Mouse (Mus musculus): Measurements from ENCODE around the gene Runx1. TPM values are rescaled to one million over a fixed set of nuclear protein-coding genes. Genes with fewer than 3 reads are reported as not detected.

Gene Runx1
- polyA plus RNA-seq, 1 experiment: 2.0 TPM

DNA sequence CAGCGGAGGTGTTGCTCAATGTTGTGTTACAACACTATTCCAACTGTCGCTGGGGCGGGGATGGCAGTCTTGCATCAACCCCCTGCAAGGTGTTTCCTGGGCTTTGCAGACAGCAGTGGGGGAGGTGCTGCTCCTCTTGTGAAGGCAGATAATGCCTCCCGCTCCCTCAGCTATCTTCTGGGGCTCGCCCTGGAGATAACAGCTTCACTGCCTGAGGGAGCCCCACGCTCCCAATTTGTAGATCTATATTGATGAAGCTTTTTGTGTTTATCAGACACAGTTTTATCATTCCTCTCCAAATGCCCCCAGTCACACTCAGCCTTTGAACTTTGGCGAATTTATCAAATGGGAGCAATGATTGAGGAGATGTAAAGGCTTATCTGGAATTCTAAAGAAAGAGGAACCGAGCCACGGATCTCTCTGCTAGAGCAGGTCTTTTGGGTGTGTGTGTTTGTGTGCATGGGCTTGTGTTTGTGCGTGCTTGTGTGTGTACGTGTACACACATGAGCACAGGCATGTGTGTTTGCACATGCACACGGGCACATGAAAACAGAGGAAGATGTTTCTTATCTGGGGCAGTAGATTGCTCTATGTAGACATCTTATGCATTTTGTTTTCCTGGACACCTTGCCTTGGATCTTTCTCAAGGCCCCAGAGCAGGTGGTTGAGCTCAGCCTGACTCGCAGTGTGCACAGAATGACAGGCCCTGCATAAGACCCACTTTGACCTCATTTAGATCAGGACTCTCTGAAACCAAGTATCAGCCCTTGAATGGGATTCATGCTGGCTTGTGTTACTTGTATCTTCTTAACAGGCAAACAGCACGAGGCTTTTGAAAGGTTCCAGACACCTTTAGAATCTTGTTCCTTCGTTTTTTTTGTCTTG is 110.1 kb downstream of the Runx1 start:
- WGBS: 48% methylated on average over 15 of the region's 15 CpGs
- no peak for DNase-seq (ENCODE audit: low read depth, low spot score)

DNA sequence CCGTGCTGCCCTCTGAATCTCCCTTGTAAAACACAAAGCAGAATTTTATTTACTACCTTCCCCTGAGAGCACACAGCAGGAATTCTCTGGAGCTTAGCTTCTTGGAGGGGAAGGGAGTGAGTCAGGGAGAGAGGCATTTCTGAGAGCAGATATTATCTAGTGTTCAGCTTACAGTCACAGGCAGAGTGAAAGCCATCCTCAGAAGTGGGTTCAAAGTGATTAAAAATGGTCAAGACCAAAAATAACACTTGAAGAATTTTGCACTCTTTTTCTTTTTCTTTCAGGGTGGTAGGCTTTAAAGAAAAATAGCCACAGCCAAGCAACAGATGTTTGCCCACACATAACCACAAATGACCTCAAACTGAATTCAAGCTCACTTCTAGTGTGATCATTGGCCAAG is 115.8 kb downstream of the Runx1 start:
- DNase-seq (ENCODE audit: low read depth, low spot score): no peak
- 31% methylated on average over 1 of the region's 1 CpGs for WGBS

DNA sequence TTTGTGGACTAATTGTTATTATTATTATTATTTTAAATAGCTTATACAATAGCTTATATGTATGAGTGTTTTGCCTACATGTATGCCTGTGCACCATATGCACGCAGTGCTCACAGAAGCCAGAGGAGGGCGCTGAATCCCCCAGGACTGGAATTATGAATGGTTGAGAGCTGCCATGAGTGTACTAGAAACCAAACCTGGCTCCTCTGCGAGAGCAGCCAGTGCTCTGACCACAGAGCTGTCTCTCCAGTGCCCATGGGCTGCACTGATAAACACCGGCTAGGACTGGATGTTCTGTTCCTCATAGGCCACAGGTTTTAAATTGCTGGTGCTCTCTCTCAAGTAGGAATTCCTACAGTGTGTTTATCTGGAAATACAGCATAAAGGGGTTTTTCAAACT is 117.2 kb downstream of the Runx1 start:
- DNase-seq (ENCODE audit: low read depth, low spot score): no peak
- 72% methylated on average over 4 of the region's 4 CpGs for WGBS

DNA sequence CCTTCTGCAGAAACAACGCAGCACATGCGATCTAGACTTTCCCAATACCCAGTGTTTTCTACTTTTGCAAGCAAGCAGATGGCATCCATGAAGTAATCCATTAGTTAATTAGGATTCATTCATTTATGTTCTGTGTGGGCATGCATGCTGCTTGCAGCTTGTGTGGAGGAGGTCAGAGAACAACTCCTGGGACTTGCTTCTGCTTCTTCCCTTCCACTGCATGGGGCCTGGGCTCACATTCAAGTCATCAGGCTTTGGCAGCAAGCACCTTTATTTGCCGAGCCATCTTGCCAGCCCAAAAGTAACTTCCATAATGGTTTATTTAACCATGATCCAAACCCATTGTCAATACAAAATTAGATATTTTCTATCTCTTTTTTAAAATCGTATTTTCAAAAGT is 118.2 kb downstream of the Runx1 start:
- WGBS: 86% methylated on average over 4 of the region's 4 CpGs
- no peak for DNase-seq (ENCODE audit: low read depth, low spot score)

DNA sequence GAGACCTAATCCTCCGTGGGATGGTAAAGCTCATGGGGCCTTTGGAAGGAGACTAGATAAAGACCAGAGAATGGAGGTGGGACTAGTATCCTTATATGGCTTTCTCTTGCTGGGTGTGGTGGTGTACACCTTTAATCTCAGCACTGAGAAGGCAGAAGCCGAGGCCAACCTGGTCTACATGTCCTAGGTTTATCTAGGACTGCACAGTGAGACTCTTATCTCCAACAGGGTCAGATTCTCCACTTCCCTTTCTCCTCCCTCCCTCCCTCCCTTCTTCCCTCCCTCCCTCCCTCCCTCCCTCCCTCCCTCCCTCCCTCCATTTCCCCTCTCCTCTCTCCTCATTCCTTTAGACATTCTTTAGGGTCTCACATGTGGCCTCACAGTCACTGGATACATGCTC is 118.8 kb downstream of the Runx1 start:
- WGBS: 83% methylated on average over 2 of the region's 2 CpGs
- DNase-seq (ENCODE audit: low read depth, low spot score): no peak

DNA sequence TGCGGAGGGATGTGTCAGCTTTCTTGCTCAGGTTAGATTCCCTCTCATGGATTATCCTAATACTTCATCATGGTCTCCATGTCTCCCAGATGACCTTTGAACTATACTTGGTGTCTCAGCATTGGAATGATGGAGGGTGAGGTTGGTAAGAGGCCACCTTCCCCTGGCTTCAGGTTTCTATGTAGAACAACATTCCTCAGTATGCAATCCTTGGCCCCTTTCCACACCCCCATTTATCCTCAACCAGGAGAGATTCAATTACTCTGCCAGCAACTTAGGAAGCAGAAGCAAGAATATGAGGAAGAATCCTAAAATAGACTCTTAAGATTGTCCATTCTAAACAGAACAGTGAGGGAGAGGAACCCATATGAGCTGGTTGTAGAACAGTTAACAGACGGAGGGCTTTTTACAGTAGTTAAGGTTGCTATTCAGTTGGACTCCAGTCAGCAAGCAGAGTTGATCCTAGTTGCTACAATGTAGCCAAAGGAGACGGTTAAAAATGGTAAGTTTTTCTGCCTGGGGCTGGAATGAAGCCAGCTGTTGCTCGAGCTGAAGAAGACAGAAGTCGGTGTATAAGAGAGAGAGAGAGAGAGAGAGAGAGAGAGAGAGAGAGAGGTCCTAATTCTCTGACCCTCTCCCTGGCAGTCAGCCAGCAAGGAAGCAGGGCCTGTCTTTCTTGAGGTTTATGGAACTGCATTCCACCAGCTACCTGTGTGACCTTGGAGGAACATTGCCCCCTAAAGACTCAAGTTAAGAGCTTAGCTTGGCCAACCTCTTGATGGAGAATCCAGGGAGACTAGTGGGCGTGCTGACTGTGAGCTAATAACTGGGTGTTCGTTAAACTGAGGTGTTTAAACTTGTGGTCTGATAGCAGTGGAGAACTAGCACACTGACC is 120.1 kb downstream of the Runx1 start:
- WGBS: 37% methylated on average over 7 of the region's 7 CpGs
- no peak for DNase-seq (ENCODE audit: low read depth, low spot score)

DNA sequence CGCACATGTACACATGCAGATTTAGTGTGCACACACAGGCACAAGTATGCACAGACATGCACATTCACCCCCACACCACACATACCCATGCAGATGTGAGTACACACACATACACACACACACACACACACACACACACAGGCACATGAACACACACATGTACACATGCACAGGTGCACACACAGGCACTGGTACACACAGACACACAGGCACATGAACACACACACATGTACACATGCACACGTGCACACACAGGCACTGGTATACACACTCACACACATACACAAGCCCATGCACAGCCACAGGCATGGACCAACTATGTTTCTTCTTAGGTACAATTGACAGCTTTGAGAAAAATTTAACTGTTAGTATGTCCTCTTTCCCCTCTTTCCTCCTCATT is 122.1 kb downstream of the Runx1 start:
- DNase-seq (ENCODE audit: low read depth, low spot score): no peak
- 97% methylated on average over 2 of the region's 2 CpGs for WGBS

DNA sequence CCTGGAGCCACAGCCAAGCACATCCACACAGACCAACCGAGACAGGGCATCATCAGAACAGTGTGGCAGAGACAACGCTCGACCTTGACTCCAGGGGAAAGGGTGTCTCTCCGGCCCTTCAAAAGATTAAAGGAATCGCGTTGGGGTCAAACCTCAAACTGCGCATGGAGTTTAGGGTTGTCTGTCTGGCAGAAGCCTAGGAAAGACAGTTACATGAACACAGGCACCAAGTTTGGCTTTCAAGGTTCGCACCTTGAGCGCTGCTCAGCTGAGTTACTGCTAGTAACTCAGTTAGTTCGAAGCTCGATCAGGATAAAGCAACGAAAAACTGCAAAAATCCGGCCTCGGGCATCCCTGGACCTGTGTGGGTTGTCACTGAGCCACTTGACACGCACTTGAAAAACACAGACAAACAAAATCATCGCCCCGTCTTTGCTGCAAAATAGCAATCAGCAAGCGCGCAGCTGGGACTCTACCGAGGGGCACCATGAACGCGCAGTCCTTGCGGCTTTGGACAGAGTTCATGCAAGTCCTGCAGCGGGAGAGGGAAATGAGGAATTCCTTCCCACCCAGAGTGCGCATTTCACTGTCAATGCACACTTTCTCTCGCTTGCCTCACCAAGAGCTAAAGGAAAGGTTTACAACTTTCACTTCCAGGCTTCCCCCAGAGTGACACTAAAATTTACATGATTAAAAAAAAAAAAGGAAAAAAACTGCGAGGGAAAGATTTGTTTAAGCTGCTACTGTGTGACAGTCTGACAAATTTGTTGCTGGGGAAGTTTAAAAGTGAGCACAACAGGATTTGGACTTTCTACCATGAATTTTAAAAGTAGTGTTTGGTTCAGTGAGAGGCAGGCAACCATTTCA is 126.2 kb downstream of the Runx1 start:
- 20% methylated on average over 27 of the region's 27 CpGs for WGBS
- no peak for DNase-seq (ENCODE audit: low read depth, low spot score)

DNA sequence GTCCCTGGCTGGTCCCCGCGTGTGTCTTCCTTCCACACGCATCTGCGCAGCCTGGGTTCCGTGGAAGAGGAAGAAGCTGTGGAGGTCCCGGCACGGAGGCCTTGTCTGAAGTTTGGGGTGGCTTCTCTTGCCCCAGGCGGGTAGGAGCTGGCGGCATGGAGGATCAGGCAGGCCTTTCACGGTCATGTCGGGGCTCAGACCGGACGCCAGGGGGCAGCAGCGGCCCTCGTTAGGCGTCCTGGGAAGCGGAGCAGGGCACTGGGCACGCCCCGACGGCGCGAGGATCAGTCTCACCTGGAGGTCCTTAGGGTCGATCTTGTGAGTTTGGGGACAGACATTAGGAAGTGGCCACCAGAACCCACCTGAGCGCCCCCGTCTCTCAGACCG is 127.3 kb downstream of the Runx1 start:
- no peak for DNase-seq (ENCODE audit: low read depth, low spot score)

DNA sequence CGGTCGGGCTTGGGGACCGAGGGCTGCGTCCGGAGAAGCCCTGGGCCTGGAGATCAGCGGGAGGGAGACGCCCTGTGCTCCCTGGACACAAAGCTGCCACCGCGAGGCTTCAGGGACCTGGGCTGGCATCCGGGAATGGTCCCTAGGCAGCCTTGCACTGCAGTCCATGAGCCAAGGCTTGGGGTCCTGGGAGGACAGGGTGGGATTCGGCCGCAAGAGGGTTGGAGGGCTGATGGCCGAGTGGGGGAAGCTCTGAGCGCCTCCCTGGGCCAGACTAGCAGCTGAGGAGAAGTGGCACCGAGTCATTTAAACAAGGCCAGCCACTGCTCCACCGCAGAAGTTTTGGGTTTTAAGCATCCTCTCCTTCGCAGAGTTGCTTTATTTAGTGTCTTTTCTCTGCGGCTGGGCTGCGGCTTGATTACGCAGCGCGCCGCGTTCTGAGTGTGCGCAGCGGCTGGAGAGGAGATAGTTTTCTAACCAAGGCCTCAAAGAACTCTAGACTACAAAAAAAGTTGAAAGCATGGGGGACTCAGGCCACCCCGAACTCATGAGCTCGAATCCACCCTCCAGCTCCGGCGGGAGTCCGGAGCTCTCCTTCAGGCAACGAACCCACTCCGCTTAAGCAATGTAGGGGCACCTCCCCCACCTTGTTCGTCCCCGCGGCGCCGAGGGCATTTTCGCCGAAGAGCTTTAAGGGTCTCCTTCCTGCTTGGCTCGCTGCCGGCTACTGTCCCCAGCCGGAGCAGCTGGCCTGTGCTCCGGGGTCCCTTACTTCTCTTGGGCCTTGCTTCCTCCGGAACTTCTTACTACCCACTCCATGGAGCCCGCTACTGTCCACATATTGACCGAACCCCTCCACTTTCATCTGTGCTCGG is 128.0 kb downstream of the Runx1 start:
- no peak for DNase-seq (ENCODE audit: low read depth, low spot score)
- under 1% methylated on average over 48 of the region's 48 CpGs for WGBS

More for the DNA sequence above, 127.3 kb downstream of the Runx1 start:
- 1% methylated on average over 26 of the region's 26 CpGs for WGBS

DNA sequence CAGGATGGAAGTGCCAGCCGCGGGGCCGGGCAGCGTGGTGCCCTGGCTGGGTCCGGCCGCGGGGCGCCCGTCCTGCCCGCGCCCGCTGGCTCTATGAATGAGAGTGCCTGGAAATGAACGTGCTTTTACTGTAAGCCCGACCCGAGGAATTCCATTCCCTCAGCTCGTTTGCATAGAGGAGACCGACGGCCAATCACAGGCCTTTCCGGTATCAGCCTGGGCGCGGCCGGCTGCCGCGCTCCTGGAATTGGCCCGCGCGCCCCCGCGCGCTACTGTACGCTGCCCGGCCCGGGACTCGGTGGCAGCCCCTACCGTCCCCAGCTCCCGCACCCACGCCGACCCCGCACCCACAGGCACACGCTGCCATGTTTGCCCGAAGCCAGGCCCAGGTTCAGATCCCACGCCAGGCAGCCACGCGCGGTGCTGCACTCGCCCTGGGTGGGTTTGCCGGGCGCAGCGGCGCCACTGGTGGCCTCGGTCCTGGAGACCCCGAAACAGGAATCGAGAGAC is 128.7 kb downstream of the Runx1 start:
- WGBS: under 1% methylated on average over 53 of the region's 53 CpGs
- DNase-seq (ENCODE audit: low read depth, low spot score): no peak

DNA sequence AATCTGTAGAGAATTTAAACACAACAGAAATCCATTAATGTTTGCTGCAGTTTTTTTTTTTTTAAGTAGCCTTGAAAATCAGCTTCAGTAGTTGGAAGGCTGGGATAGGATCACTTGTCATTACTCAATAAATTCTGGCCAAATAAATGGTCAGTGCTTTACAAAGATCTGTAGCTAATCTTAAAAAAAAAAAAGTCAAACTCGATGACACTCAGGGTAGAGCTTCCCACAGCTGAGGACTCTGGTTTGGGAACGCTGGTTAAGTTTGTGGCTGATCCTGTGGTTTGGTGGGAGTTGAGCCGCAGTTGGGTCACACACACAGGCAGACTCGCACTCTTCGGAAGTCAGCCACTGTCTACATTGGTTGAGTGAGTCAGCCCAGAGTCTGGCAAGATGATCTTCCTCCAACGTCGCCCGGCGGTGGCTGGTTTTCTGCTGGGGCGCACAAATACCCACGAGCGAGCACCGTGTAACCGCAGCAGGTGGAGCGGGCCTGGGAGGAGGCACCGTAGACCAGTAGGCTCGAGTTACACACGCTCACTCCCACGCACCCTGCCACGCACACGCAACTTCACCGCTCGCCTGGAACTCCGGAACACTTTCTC is 129.4 kb downstream of the Runx1 start:
- no peak for DNase-seq (ENCODE audit: low read depth, low spot score)
- 2% methylated on average over 24 of the region's 24 CpGs for WGBS

DNA sequence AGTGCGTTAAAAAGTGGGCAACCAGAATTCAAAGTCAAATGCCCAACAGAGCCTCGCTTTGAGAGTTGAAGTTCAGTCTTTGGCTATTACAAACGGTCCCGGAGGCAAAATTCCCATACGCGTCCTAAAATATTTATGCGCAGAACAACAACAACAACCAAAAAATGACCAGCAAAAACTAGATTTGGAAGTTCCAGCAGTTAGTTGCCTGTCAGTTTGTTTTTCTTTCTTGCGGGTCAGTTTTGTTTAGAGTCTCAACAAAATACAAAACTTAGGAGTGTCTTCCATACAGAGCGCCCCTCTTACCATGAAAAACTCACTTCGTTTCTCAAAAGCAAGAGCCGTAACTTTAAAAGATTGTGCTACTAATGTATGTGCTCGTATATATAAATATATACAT is 130.0 kb downstream of the Runx1 start:
- 10% methylated on average over 12 of the region's 12 CpGs for WGBS
- DNase-seq (ENCODE audit: low read depth, low spot score): no peak

DNA sequence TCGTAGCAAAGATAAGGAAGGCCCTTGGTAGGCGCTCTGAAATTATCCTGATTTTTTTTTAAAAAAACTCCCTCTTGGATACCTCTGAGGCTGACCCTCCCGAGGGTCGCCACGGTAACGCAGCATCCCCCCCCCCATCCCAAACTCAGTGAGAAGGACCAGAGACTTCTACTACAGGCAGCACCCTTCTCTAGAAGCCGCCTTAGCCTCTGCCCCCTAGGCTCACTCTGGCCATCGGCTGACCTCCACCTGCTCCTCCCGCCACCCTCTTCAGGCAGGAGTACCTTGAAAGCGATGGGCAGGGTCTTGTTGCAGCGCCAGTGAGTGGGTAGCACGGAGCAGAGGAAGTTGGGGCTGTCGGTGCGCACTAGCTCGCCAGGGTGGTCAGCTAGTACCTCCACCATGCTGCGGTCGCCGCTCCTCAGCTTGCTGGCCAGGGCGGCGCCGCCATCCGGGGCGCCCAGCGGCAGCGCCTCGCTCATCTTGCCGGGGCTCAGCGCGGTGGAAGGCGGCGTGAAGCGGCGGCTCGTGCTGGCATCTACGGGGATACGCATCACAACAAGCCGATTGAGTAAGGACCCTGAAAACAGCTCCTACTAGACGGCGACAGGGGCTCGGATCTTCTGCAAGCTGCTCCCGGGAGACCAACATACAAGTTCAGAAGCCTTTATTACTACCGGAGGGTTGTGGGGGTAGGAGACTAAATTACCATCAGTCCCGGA is 130.6 kb downstream of the Runx1 start:
- 6% methylated on average over 43 of the region's 43 CpGs for WGBS
- DNase-seq (ENCODE audit: low read depth, low spot score): no peak

DNA sequence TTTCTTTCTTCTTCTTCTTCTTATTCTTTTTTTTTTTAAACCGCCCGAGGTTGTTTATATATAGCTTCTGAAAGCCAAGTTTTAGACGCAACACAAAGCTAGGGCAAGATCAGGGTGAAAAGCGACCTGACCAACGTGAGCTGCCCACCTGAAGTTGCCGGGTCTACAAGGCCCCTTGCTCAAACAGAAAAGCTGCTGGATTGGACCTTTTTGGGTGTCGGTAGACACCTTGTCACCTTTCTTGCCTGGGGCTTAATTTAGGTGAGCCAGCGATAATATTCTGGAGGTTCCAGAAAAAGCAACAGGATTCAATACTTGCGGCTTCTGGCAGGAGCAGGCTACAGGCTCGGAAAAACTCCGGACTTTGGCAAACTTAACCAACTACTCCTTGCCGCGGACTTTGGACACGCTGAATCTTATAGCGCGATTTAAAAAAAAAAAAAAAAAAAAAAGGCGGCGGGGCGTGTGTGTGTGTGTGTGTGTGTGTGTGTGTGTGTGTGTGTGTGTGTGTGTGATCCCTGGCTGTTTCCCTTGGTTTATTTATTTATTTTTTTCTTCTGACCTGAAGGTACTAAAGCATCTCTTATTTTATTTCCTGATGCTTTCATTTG is 131.3 kb downstream of the Runx1 start:
- WGBS: 14% methylated on average over 19 of the region's 19 CpGs
- no peak for DNase-seq (ENCODE audit: low read depth, low spot score)

DNA sequence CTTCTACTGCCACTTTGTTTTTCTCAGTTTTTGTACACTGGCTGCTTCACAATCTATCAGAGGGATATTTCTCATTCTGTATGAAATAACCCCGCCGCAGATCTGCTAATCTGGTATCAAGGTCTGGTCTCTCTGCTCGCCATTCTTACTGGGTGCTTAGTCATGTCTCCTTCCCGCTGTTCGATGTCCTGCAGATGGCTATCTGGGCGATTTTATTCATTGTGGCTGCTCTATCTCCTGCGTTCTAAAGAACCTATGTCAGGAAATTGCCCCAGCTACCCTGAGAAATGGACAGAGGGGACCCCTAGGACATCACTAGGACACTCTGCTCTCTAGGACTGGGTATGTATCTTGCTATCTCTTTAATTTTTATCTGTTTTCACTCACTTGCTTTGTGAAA is 135.2 kb downstream of the Runx1 start:
- 86% methylated on average over 7 of the region's 7 CpGs for WGBS
- DNase-seq (ENCODE audit: low read depth, low spot score): no peak

DNA sequence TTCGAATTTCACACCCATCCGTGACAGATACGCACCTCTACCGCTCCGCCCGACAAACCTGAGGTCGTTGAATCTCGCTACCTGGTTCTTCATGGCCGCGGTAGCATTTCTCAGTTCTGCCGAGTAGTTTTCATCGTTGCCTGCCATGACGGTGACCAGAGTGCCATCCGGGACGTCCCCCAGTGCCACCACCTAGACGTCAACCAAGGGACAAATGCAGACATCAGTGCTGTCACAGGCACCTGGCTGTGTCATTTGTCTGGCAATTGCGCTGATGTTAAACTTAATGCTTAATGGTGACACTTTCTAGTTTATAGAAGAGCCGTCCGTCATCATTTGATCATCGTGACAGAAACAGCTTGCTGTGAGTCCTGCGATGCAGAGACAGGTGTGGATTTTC is 137.0 kb downstream of the Runx1 start:
- DNase-seq (ENCODE audit: low read depth, low spot score): no peak
- 93% methylated on average over 21 of the region's 21 CpGs for WGBS

All from large intestine, adult 2 months (tissue).